Mouse (Mus musculus) lung, postnatal 0 days (tissue): ENCODE results near the gene Thsd7b. TPM values are rescaled to one million over a fixed set of nuclear protein-coding genes. Genes with fewer than 3 reads are reported as not detected.

Experiments used
- ATAC-seq: fragments of 200-750 bp; cut with Nextera tagmentation; 2 replicates; pipeline ENCODE4 v1.8.0; 2017; ENCODE audit warnings: moderate library complexity
- DNase-seq: peaks from one replicate; pipeline ENCODE4 v3.0.0-alpha.2; 2016; ENCODE audit warnings: low spot score
- H3K27ac ChIP-seq: fragments of 300-500 bp; sonication (generic); 2 replicates; pipeline ENCODE4 v1.5.1; 2014; ENCODE audit warnings: antibody characterized with exemption, mild to moderate bottlenecking, low read length, mixed read lengths
- H3K27me3 ChIP-seq: fragments of 300-500 bp; sonication (generic); replicated peaks from 2 replicates; pipeline ENCODE4 v1.6.1; 2014; ENCODE audit warnings: low read length, mixed read lengths; ENCODE audit not compliant: insufficient read depth
- H3K36me3 ChIP-seq: fragments of 300-500 bp; sonication (generic); 2 replicates; pipeline ENCODE4 v1.6.1; 2014; ENCODE audit warnings: low read length, mixed read lengths; ENCODE audit not compliant: insufficient read depth
- H3K4me1 ChIP-seq: fragments of 300-500 bp; sonication (generic); 2 replicates; pipeline ENCODE4 v1.6.1; 2014; ENCODE audit warnings: antibody characterized with exemption, low read depth, low read length, mixed read lengths; ENCODE audit not compliant: insufficient read depth
- H3K4me2 ChIP-seq: fragments of 300-500 bp; sonication (generic); replicated peaks from 2 replicates; pipeline ENCODE4 v1.6.1; 2014; ENCODE audit warnings: low read depth, mild to moderate bottlenecking, low read length, moderate library complexity, mixed read lengths
- H3K4me3 ChIP-seq: fragments of 300-500 bp; sonication (generic); 2 replicates; pipeline ENCODE4 v1.5.1; 2014; ENCODE audit warnings: low read depth, low read length
- H3K9ac ChIP-seq: fragments of 300-500 bp; sonication (generic); replicated peaks from 2 replicates; pipeline ENCODE4 v1.6.1; 2014; ENCODE audit warnings: low read depth, mild to moderate bottlenecking
- H3K9me3 ChIP-seq: fragments of 300-500 bp; sonication (generic); 2 replicates; pipeline ENCODE4 v1.6.1; 2016; ENCODE audit warnings: low read length, mixed read lengths
- CTCF ChIP-seq: IDR thresholded peaks from 2 replicates; pipeline ENCODE4 v1.5.1; 2016; ENCODE audit warnings: antibody characterized with exemption, mild to moderate bottlenecking
- EP300 ChIP-seq: IDR thresholded peaks from 2 replicates; pipeline ENCODE4 v1.6.1; 2016; ENCODE audit warnings: antibody characterized with exemption, mild to moderate bottlenecking, control low read depth
- WGBS: fragments of 180-500 bp; shearing (Covaris S2); extraction: QIAGEN DNeasy Blood & Tissue Kit; methylation state at CpG from one replicate; pipeline ENCODE4 v1.1.7; 2014; 5-methylcytosine and 5-hydroxymethylcytosine counted together
- polyA plus RNA-seq: library from polyadenylated mRNA; unstranded; fragments of >200 nt; fragmentation: Nextera tagmentation; extraction: Ambion mirVana; gene quantifications from 2 replicates; pipeline ENCODE4 v1.2.1, GENCODE M21; 2015

Gene Thsd7b
- polyA plus RNA-seq, 1 experiment from 2014 or later = 0.10 TPM

DNA sequence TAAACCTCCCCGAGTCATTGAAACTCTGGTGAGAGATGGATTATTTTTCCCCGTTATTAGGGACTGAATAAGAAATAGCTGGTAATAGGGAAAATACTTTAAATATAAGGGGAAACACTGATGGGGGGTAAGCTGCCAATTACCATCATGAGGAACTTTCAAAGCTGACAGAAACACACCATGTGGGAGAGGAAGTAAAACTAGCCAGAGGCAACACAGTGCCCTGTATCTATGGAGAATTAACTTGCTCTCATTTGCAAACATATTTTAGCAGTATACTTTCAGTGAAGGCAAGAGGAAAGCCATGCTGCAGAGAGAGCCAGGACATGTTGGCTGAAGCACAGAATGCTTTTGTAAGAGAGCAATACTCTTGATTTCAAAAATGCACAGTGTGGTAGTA is 51.7 kb downstream of the Thsd7b start:
- DNase-seq (no peak), ATAC-seq (no peak)
- no peaks in the 10 kb centered on the region for H3K27me3 ChIP-seq
- H3K4me2 ChIP-seq = no peak overlapping the region
- TF ChIP-seq EP300 = no peak
- TF ChIP-seq CTCF = no peak
- no peaks in the 10 kb centered on the region for H3K9me3 ChIP-seq
- 69% methylated on average over 2 of the region's 2 CpGs for WGBS
- H3K27ac ChIP-seq = no peak overlapping the region
- no peak overlapping the region for H3K9ac ChIP-seq
- H3K4me1 ChIP-seq = no peaks in the 10 kb centered on the region
- no peak overlapping the region for H3K4me3 ChIP-seq
- H3K36me3 ChIP-seq = no peaks in the 10 kb centered on the region

- Histone ChIP-seq H3K36me3 (no peaks in the 10 kb centered on the region), H3K4me3 (no peak overlapping the region), H3K27ac (no peak overlapping the region), H3K27me3 (no peaks in the 10 kb centered on the region), H3K4me1 (no peaks in the 10 kb centered on the region), H3K9me3 (no peaks in the 10 kb centered on the region), H3K4me2 (no peak overlapping the region), H3K9ac (no peak overlapping the region)
- DNase-seq = no peak
- TF ChIP-seq EP300 (no peak), CTCF (no peak)
- 64% methylated on average over 6 of the region's 6 CpGs for WGBS
- ATAC-seq = no peak
Observed at GRCm38 (mm10) chr1:129356631-129357030, 83.5 kb downstream of the Thsd7b start.

DNA sequence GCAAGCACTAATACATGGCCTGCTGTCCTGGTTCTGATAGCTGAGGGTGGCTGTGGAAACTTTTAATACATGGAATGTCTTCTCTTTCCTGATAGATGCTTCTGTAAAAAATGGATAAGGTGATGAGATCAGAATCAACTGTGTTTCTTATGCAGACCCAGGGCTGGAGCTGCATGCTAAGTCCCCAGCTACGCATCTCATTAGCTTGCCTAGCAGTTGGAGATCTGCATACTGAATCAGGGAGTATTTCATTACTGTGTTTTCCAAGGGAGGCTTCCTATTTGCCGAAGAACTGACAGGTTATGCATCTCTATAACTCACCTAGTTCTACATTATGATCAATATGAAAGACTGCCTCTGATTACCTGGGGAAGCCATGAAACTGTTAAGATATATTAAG is 84.3 kb downstream of the Thsd7b start:
- H3K9me3 ChIP-seq = no peaks in the 10 kb centered on the region
- 86% methylated on average over 2 of the region's 2 CpGs for WGBS
- no peak for ATAC-seq
- no peak for DNase-seq
- no peak overlapping the region for H3K4me2 ChIP-seq
- no peak overlapping the region for H3K9ac ChIP-seq
- H3K4me3 ChIP-seq = no peak overlapping the region
- no peaks in the 10 kb centered on the region for H3K36me3 ChIP-seq
- H3K27ac ChIP-seq = no peak overlapping the region
- TF ChIP-seq CTCF = no peak
- no peak for TF ChIP-seq EP300
- no peaks in the 10 kb centered on the region for H3K27me3 ChIP-seq
- H3K4me1 ChIP-seq = no peaks in the 10 kb centered on the region

DNA sequence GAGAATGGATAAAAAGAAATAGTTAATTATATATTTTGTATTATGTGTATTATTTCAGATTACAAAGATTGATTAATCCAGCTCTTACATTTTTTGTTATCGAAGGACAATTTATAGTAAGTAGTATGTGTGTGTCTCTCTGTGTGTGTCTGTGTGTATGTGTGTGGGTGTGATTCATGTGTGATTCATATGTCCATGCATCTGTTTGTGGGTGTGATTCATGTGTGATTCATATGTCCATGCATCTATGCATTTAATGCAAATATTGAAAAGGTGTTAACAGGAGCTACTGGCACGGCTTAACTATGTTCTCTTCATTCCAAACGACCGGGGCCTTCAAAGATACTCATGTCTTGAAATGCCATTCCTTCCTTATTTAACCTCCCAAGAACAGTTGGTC is 90.3 kb downstream of the Thsd7b start:
- ATAC-seq = no peak
- 81% methylated on average over 4 of the region's 4 CpGs for WGBS

GRCm38 (mm10) chr1:129364828-129365227 is 91.7 kb downstream of the Thsd7b start:
- TF ChIP-seq CTCF = no peak
- no peak for TF ChIP-seq EP300
- DNase-seq (no peak), ATAC-seq (no peak)
- Histone ChIP-seq H3K9me3 (no peaks in the 10 kb centered on the region), H3K4me1 (no peaks in the 10 kb centered on the region), H3K4me3 (no peak overlapping the region), H3K27me3 (no peaks in the 10 kb centered on the region), H3K27ac (no peak overlapping the region), H3K36me3 (no peaks in the 10 kb centered on the region), H3K4me2 (no peak overlapping the region), H3K9ac (no peak overlapping the region)

More for the DNA sequence above, 90.3 kb downstream of the Thsd7b start:
- H3K4me2 ChIP-seq = no peak overlapping the region
- H3K27me3 ChIP-seq = no peaks in the 10 kb centered on the region
- H3K36me3 ChIP-seq = no peaks in the 10 kb centered on the region
- TF ChIP-seq CTCF (no peak), EP300 (no peak)
- H3K4me1 ChIP-seq = no peaks in the 10 kb centered on the region
- DNase-seq = no peak
- H3K4me3 ChIP-seq = no peak overlapping the region
- no peaks in the 10 kb centered on the region for H3K9me3 ChIP-seq
- H3K9ac ChIP-seq = no peak overlapping the region
- no peak overlapping the region for H3K27ac ChIP-seq

DNA sequence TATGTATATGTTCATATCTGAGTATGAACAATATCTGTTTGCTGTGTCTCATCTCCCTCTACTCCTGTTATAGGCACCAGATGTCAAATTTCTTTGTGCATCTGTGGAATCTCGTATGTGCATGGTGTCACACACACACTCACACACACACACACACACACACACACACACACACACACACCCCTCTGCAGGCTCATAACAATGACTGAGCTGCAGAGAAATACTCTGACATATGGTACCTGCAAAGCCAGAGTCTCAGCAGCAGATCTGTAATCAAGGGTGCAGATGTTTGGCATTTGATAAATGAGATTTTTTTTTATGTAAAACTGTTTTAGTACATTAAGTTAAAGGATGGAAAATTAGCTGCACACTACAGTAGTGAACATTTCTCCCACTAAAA is 92.5 kb downstream of the Thsd7b start:
- H3K4me1 ChIP-seq = no peaks in the 10 kb centered on the region
- no peak for TF ChIP-seq CTCF
- TF ChIP-seq EP300 = no peak
- H3K27ac ChIP-seq = no peak overlapping the region
- H3K27me3 ChIP-seq = no peaks in the 10 kb centered on the region
- H3K9me3 ChIP-seq = no peaks in the 10 kb centered on the region
- 38% methylated on average over 1 of the region's 1 CpGs for WGBS
- H3K4me3 ChIP-seq = no peak overlapping the region
- H3K9ac ChIP-seq = no peak overlapping the region
- H3K4me2 ChIP-seq = no peak overlapping the region
- ATAC-seq (no peak), DNase-seq (no peak)
- no peaks in the 10 kb centered on the region for H3K36me3 ChIP-seq

GRCm38 (mm10) chr1:129386479-129386878 is 113.4 kb downstream of the Thsd7b start:
- Histone ChIP-seq H3K4me2 (no peak overlapping the region), H3K4me1 (no peaks in the 10 kb centered on the region), H3K9me3 (no peaks in the 10 kb centered on the region), H3K36me3 (no peaks in the 10 kb centered on the region), H3K4me3 (no peak overlapping the region), H3K9ac (no peak overlapping the region), H3K27me3 (no peaks in the 10 kb centered on the region), H3K27ac (no peak overlapping the region)
- TF ChIP-seq EP300 (no peak), CTCF (no peak)
- DNase-seq = no peak
- no peak for ATAC-seq
